Mouse (Mus musculus): ENCODE results near the gene Hdac5.

- TF ChIP-seq NRF1 (IDR thresholded peaks at IDR 0.05; ENCODE audit: insufficient read depth, low read depth, low read length, poor library complexity, severe bottlenecking) = no peak
- no peak for TF ChIP-seq EP300 (IDR thresholded peaks at IDR 0.05; ENCODE audit: low read depth in 1 of 2, low read length in 2 of 2)
- TF ChIP-seq BHLHE40 (IDR thresholded peaks at IDR 0.05; ENCODE audit: borderline replicate concordance, low read depth, low read length) = no peak
- TF ChIP-seq ETS1 (IDR thresholded peaks at IDR 0.05; ENCODE audit: low read depth, low read length) = peak; percentile 42; the same call in 1 of the 2 replicates
- TF ChIP-seq CTCF (IDR thresholded peaks at IDR 0.05 in 2 of 3, conservative IDR thresholded peaks at IDR 0.05 in 1 of 3; ENCODE audit: control insufficient read depth in 1 of 3, insufficient read depth in 1 of 3, low read depth in 2 of 3, low read length in 3 of 3, poor library complexity in 1 of 3, severe bottlenecking in 1 of 3) = no peak
- no peak for TF ChIP-seq MAX (IDR thresholded peaks at IDR 0.05; ENCODE audit: low read length)
- TF ChIP-seq MYB (IDR thresholded peaks at IDR 0.05; ENCODE audit: low read depth, low read length) = no peak
- no peak for TF ChIP-seq GABPA (IDR thresholded peaks at IDR 0.05; ENCODE audit: low read depth, low read length)
- no peak for TF ChIP-seq HCFC1 (IDR thresholded peaks at IDR 0.05; ENCODE audit: low read depth, low read length)
- no peak for TF ChIP-seq POLR2A (IDR thresholded peaks at IDR 0.05; ENCODE audit: control insufficient read depth in 1 of 2, insufficient read depth in 1 of 2, low read depth in 1 of 2, low read length in 2 of 2, poor library complexity in 1 of 2)
These were observed 15.4 kb downstream of the Hdac5 start for GRCm38 (mm10) chr11:102214430-102215156.
